Mouse (Mus musculus) stomach, embryonic 15.5 days (tissue): ENCODE data around the gene Hist1h1t. TPM values are rescaled to one million over a fixed set of nuclear protein-coding genes. Genes with fewer than 3 reads are reported as not detected.
"Not testable (repeated sequence)": the region's sequence is repeated elsewhere in the genome, so short reads cannot be mapped to it uniquely, and the experiment has no call there.

Experiments used
- ATAC-seq: fragments of 200-750 bp; cut with Nextera tagmentation; 2 replicates; pipeline ENCODE4 v1.8.0; 2017; ENCODE audit warnings: low read depth, moderate number of reproducible peaks, moderate TSS enrichment; ENCODE audit not compliant: insufficient read depth, low FRiP score
- H3K27ac ChIP-seq: fragments of 300-500 bp; sonication (generic); 2 replicates; pipeline ENCODE4 v1.5.1; 2015; ENCODE audit warnings: mild to moderate bottlenecking, inconsistent platforms
- H3K27me3 ChIP-seq: fragments of 300-500 bp; sonication (generic); replicated peaks from 2 replicates; pipeline ENCODE4 v1.6.1; 2015; ENCODE audit warnings: inconsistent platforms
- H3K36me3 ChIP-seq: fragments of 300-500 bp; sonication (generic); 2 replicates; pipeline ENCODE4 v1.6.1; 2015; ENCODE audit warnings: inconsistent platforms
- H3K4me1 ChIP-seq: fragments of 300-500 bp; sonication (generic); 2 replicates; pipeline ENCODE4 v1.6.1; 2015; ENCODE audit warnings: inconsistent platforms
- H3K4me2 ChIP-seq: fragments of 300-500 bp; sonication (generic); 2 replicates; pipeline ENCODE4 v1.6.1; 2015; ENCODE audit warnings: mild to moderate bottlenecking, inconsistent platforms
- H3K4me3 ChIP-seq: fragments of 300-500 bp; sonication (generic); replicated peaks from 2 replicates; pipeline ENCODE4 v1.5.1; 2015; ENCODE audit warnings: inconsistent platforms
- H3K9ac ChIP-seq: fragments of 300-500 bp; sonication (generic); 2 replicates; pipeline ENCODE4 v1.6.1; 2015; ENCODE audit warnings: inconsistent platforms
- H3K9me3 ChIP-seq: fragments of 300-500 bp; sonication (generic); 2 replicates; pipeline ENCODE4 v1.6.1; 2016; ENCODE audit warnings: inconsistent platforms
- WGBS: fragments of 180-500 bp; shearing (Covaris S2); methylation state at CpG from one replicate; pipeline ENCODE4 v1.1.7; 2015; 5-methylcytosine and 5-hydroxymethylcytosine counted together
- polyA plus RNA-seq: library from polyadenylated mRNA; unstranded; fragments of >200 nt; fragmentation: Nextera tagmentation; extraction: Ambion mirVana; gene quantifications from 2 replicates; pipeline ENCODE4 v1.2.1, GENCODE M21; 2015

Gene Hist1h1t
- polyA plus RNA-seq: 0.19 TPM in 1 of 2 replicates, not detected in the other

DNA sequence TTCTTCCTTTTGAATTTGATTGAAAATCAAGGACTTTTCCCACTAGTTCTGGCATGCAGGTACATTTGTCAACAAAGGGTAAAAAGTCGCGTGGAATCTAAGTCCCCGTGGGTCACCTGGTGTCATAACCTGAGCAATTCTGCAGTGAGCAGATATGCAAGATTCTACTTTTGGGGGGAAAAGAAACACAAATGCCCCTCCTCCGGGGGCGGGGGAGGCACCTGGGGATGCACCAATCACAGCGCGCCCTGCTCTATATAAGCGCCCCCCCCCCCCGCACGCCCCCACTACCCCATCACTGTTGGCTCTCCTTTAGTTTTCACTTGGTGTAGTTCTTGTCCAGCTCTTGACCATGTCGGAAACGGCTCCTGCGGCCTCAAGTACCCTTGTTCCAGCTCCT lies at the start of gene Hist1h1t:
Gene Hist1h1t, plus strand, starts transcription at position 301 of the 400 bp plus-strand sequence.
- H3K4me3 ChIP-seq: no peak within 1 kb of the TSS
- no peak for ATAC-seq
- H3K27ac ChIP-seq: no peak within 1 kb of the TSS
- H3K9ac ChIP-seq: no peak within 1 kb of the TSS
- no peaks in the 10 kb centered on the region for H3K27me3 ChIP-seq
- H3K36me3 ChIP-seq: no peaks in the 10 kb centered on the region
- no peaks in the 10 kb centered on the region for H3K9me3 ChIP-seq
- H3K4me1 ChIP-seq: no peaks in the 10 kb centered on the region
- 46% methylated on average over 13 of the region's 13 CpGs for WGBS
- H3K4me2 ChIP-seq: no peak within 1 kb of the TSS

DNA sequence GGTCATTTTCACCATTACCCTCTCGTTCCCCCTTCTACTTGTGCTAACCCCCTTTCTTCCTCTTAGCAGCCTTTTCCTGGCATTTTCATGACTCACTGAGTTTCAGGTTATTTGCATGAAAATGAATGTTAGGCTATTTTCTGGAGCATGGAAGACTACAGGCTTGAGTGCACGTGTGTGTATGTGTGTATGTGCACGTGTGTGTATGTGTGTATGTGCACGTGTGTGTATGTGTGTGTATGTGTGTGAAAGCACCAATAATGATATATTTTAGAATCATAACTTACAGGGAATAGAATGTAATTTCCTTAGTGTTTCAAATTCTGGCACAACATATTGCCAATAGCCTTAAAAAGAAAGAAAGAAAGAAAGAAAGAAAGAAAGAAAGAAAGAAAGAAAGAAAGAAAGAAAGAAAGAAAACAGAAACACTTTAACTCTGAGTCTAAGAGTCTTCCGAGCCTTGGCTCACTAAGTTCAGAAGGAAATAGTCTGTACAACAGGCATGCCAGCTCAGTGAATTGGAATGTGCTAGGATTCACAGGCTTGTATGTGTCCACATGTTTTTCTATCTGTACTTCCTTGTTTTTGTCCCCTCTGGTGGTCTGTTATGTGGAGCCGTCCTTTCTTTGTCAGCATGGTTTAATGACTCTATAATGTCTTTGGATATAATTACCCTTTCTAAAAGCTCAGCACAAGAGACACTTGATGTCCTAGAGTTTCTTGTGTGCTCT lies 35.8 kb upstream of the Hist1h1t start:
- WGBS: 62% methylated on average over 6 of the region's 6 CpGs
- no peaks in the 10 kb centered on the region for H3K4me1 ChIP-seq
- no peak overlapping the region for H3K9ac ChIP-seq
- H3K4me3 ChIP-seq: no peak overlapping the region
- H3K9me3 ChIP-seq: no peaks in the 10 kb centered on the region
- no peaks in the 10 kb centered on the region for H3K36me3 ChIP-seq
- no peaks in the 10 kb centered on the region for H3K27me3 ChIP-seq
- no peak overlapping the region for H3K4me2 ChIP-seq
- no peak overlapping the region for H3K27ac ChIP-seq
- ATAC-seq: no peak

DNA sequence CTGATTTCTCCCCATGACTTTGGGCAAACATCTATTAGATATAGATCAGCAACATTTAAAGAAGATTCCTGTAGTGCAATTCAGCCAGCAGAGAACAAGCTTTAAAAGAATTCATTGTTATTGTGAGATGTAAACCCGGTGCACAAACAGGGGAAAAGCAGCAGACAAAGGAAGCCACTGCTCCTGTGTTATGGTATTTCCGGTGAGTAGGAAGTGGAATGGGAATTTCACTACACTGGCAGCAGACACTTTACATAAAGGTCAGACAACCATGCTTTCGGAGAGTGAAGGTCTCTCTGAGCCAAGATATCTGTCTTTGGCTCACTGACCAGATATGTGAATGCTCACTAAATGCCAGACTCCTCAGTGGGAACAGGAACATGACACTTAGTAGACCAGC lies 33.1 kb upstream of the Hist1h1t start:
- H3K4me3 ChIP-seq: no peak overlapping the region
- H3K9me3 ChIP-seq: no peaks in the 10 kb centered on the region
- no peak overlapping the region for H3K9ac ChIP-seq
- no peaks in the 10 kb centered on the region for H3K4me1 ChIP-seq
- H3K4me2 ChIP-seq: no peak overlapping the region
- no peak for ATAC-seq
- H3K36me3 ChIP-seq: no peaks in the 10 kb centered on the region
- no peak overlapping the region for H3K27ac ChIP-seq
- WGBS: 63% methylated on average over 3 of the region's 3 CpGs
- H3K27me3 ChIP-seq: no peaks in the 10 kb centered on the region

DNA sequence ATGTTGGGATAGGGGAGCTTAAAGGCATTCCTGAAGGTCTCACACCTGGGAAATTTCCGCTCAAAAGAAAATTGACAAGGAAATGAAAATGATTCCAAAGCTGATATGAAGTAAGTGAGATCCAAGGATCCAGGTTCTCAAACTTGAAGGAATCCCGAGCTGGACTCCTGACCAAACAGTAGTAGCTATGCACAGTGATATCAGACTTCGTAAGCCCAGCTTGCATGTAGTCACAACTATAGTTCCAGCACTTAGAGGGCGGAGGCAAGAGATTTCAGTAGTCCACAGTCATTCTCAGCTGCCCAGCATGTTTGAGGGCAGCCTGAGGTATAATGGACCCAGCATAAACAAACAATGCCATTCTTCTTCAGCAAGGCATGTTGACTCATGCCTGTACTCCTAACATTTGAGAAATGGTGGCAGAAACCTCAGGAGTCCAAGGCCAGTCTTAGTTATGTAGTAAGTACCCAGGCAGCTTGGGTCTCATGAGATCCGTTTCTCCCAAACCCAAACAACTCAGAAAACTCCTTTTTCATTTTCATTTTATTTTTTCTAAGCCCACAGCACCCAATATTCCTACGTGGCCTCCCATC lies 13.5 kb upstream of the Hist1h1t start:
- WGBS: 60% methylated on average over 6 of the region's 6 CpGs
- peaks cover 6% of the 10 kb centered on the region for H3K4me1 ChIP-seq
- no peaks in the 10 kb centered on the region for H3K9me3 ChIP-seq
- ATAC-seq: no peak
- no peaks in the 10 kb centered on the region for H3K36me3 ChIP-seq
- no peak overlapping the region for H3K27ac ChIP-seq
- H3K9ac ChIP-seq: no peak overlapping the region
- H3K27me3 ChIP-seq: no peaks in the 10 kb centered on the region
- H3K4me2 ChIP-seq: peak overlapping the region; percentile 52
- no peak overlapping the region for H3K4me3 ChIP-seq

- ATAC-seq: no peak
- Histone ChIP-seq H3K27me3 (no peaks in the 10 kb centered on the region), H3K27ac (peak overlapping the region; percentile 94), H3K4me1 (peaks cover 6% of the 10 kb centered on the region), H3K9ac (no peak overlapping the region), H3K4me2 (peak overlapping the region; percentile 52), H3K9me3 (no peaks in the 10 kb centered on the region), H3K36me3 (no peaks in the 10 kb centered on the region), H3K4me3 (peak overlapping the region; percentile 41)
- 36% methylated on average over 1 of the region's 1 CpGs for WGBS
Observed at GRCm38 (mm10) chr13:23682623-23682946, 13.0 kb upstream of the Hist1h1t start.

DNA sequence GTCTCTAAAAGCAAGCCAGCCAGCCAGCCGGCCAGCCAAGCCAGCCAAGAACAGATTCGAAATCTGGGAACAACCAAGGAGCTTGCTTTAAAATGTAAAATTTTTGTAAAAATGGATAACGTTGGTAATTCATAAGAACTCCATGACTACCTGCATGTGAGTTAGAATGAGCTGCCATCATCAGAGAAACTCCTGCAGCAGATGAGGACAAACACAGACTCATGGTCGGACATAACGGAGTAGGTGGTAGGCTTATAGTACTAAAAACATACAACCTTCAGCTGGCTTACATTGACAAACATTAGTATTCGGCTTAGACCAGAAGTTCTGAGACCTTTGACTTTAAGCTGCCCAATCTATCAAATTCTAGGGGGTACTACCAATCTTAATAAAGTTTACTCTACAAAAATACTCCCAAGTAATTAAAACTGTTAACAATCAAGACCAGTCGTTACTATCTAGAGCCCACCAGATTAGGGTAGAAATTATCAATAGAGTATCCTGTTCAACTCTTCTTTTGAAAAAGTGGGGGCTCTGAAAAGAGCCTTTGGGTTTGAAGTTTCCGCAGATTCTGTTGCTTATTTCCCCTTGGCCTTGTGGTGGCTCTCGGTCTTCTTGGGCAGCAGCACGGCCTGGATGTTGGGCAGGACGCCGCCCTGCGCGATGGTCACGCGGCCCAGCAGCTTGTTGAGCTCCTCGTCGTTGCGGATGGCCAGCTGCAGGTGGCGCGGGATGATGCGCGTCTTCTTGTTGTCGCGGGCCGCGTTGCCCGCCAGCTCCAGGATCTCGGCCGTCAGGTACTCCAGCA lies 12.5 kb upstream of the Hist1h1t start:
- not testable (repeated sequence) for ATAC-seq, H3K4me1 ChIP-seq, H3K9me3 ChIP-seq, H3K27me3 ChIP-seq, H3K36me3 ChIP-seq
- peak overlapping the region; percentile 29; the same call in 1 of the 2 replicates for H3K9ac ChIP-seq
- WGBS: 7% methylated on average over 15 of the region's 30 CpGs
- peak overlapping the region; percentile 41 for H3K4me3 ChIP-seq
- H3K27ac ChIP-seq: peak overlapping the region; percentile 94
- peak overlapping the region; percentile 52 for H3K4me2 ChIP-seq

GRCm38 (mm10) chr13:23683755-23684281 lies 11.8 kb upstream of the Hist1h1t start, which contains the start of the genes Hist1h2ac and Hist1h2bc:
Gene Hist1h2ac (minus strand): TSS chr13:23683948.
Gene Hist1h2bc (plus strand): TSS chr13:23684199.
- ATAC-seq: peak; percentile 97
- no peaks in the 10 kb centered on the region for H3K27me3 ChIP-seq
- H3K9me3 ChIP-seq: no peaks in the 10 kb centered on the region
- under 1% methylated on average over 32 of the region's 32 CpGs for WGBS
- no peaks in the 10 kb centered on the region for H3K36me3 ChIP-seq
- H3K4me2 ChIP-seq: peak within 1 kb of the TSS; percentile 59
- peak within 1 kb of the TSS; percentile 44; the same call in 1 of the 2 replicates for H3K9ac ChIP-seq
- peak within 1 kb of the TSS; percentile 46 for H3K4me3 ChIP-seq
- peaks cover 6% of the 10 kb centered on the region for H3K4me1 ChIP-seq
- H3K27ac ChIP-seq: peak within 1 kb of the TSS; percentile 97

DNA sequence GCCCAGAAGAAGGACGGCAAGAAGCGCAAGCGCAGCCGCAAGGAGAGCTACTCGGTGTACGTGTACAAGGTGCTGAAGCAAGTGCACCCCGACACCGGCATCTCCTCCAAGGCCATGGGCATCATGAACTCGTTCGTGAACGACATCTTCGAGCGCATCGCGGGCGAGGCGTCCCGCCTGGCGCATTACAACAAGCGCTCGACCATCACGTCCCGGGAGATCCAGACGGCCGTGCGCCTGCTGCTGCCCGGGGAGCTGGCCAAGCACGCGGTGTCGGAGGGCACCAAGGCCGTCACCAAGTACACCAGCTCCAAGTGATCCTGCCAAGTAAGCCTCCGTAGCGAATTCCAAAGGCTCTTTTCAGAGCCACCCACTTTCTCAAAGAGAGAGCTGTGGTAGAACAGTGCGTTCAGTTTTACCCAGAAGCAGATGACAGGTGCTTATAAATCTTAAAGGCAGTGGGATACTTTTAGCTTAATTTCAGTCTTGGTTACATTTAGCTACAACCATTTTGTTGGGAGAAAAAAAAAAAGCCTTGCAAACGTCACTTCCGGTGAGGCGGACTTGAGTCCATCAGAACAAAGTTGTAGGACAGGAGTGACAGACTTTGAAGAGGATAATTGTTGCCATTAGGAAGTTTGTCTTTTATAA lies 11.2 kb upstream of the Hist1h1t start:
- Histone ChIP-seq H3K9ac (peak overlapping the region; percentile 44; the same call in 1 of the 2 replicates), H3K27ac (peak overlapping the region; percentile 97), H3K4me2 (peak overlapping the region; percentile 59), H3K4me3 (peak overlapping the region; percentile 46)
- H3K36me3 ChIP-seq, H3K9me3 ChIP-seq, H3K4me1 ChIP-seq, H3K27me3 ChIP-seq: not testable (repeated sequence)
- WGBS: under 1% methylated on average over 21 of the region's 37 CpGs
- peak; percentile 2; the same call in 1 of the 2 replicates for ATAC-seq

GRCm38 (mm10) chr13:23685121-23685861 lies 10.3 kb upstream of the Hist1h1t start:
- no peak for ATAC-seq
- H3K4me1 ChIP-seq: peaks cover 6% of the 10 kb centered on the region
- H3K9me3 ChIP-seq: no peaks in the 10 kb centered on the region
- peak overlapping the region; percentile 97 for H3K27ac ChIP-seq
- peak overlapping the region; percentile 59 for H3K4me2 ChIP-seq
- H3K36me3 ChIP-seq: no peaks in the 10 kb centered on the region
- no peaks in the 10 kb centered on the region for H3K27me3 ChIP-seq
- 2% methylated on average over 15 of the region's 15 CpGs for WGBS
- peak overlapping the region; percentile 46 for H3K4me3 ChIP-seq
- H3K9ac ChIP-seq: peak overlapping the region; percentile 44

DNA sequence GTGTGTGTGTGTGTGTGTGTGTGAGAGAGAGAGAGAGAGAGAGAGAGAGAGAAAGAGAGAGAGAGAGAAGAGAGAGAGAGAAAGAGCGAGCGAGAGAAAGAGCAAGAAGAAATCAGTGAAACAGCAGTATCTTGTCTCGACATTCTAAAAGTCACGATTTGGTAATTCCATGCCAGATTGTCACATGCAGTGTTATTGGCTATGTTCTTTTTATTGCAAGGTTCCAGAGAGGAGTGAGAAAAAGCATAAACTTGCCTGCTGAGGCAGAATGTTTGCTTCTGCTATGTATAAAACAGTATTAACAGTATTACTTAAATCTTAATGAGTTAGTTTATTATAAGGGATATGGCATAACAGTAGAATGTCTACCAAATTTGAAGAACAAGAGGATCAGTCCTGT lies 9.6 kb upstream of the Hist1h1t start:
- Histone ChIP-seq H3K27ac (peak overlapping the region; percentile 97), H3K4me1 (peaks cover 6% of the 10 kb centered on the region)
- WGBS: 22% methylated on average over 4 of the region's 4 CpGs

DNA sequence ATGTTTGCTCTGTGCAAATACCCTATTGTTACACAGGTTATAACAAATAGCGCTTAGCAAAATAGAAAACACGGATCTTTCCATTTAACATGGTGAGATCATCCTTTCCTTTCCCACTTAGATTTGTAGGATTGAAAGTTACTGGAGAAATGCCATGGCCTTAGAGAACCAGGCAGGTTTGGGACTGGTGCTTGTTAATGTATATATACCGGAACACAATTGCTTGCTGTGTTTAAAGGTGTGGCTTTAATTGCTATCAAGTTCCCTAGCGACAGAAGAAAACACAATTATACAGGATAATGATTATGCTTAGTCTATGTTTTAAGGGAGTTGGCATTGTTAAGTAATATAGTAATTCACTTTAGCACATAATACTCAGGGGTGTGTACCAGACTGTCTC lies 8.4 kb upstream of the Hist1h1t start:
- Histone ChIP-seq H3K27me3 (no peaks in the 10 kb centered on the region), H3K27ac (no peak overlapping the region), H3K4me3 (no peak overlapping the region), H3K4me2 (no peak overlapping the region; the same call in 1 of the 2 replicates), H3K9ac (no peak overlapping the region), H3K4me1 (peaks cover 6% of the 10 kb centered on the region), H3K36me3 (no peaks in the 10 kb centered on the region), H3K9me3 (no peaks in the 10 kb centered on the region)
- WGBS: 62% methylated on average over 4 of the region's 4 CpGs
- ATAC-seq: no peak

More for the DNA sequence above, 9.6 kb upstream of the Hist1h1t start:
- Histone ChIP-seq H3K4me3 (peak overlapping the region; percentile 46), H3K36me3 (no peaks in the 10 kb centered on the region), H3K27me3 (no peaks in the 10 kb centered on the region), H3K9ac (no peak overlapping the region), H3K9me3 (no peaks in the 10 kb centered on the region), H3K4me2 (peak overlapping the region; percentile 59)
- ATAC-seq: no peak
